In genomic region chr6:90715245-90715905, GRCm38 (mm10) we compare ENCODE assay signal across 8 mouse cellular contexts.
DNase-seq lines count a peak whose midpoint lies in the region; ATAC-seq and TF ChIP-seq lines count a peak whose summit lies in the region.

No protein-coding gene starts in this region.

- peak overlapping the region; percentile 73 for H3K4me2 ChIP-seq in lung, embryonic 14.5 days
- H3K4me2 ChIP-seq in embryonic facial prominence, embryonic 15.5 days (replicated peaks) = peak overlapping the region; percentile 72
- H3K4me2 ChIP-seq in intestine, embryonic 15.5 days (replicated peaks) = peak overlapping the region; percentile 85
- peak overlapping the region; percentile 94 for H3K4me2 ChIP-seq in neural tube, embryonic 12.5 days (replicated peaks)

- H3K4me3 ChIP-seq in lung, embryonic 14.5 days (ENCODE audit: low read depth, low read length) = peak overlapping the region; percentile 79
- peak overlapping the region; percentile 84 for H3K4me3 ChIP-seq in embryonic facial prominence, embryonic 15.5 days (replicated peaks)
- H3K4me3 ChIP-seq in intestine, embryonic 15.5 days (replicated peaks) = peak overlapping the region; percentile 69
- H3K4me3 ChIP-seq in neural tube, embryonic 12.5 days = peak overlapping the region; percentile 69

- H3K4me1 ChIP-seq in lung, embryonic 14.5 days (ENCODE audit: insufficient read depth) = peaks cover 57% of the 10 kb centered on the region
- peaks cover 73% of the 10 kb centered on the region for H3K4me1 ChIP-seq in embryonic facial prominence, embryonic 15.5 days
- H3K4me1 ChIP-seq in intestine, embryonic 15.5 days (replicated peaks) = peaks cover 60% of the 10 kb centered on the region
- H3K4me1 ChIP-seq in neural tube, embryonic 12.5 days = peaks cover 72% of the 10 kb centered on the region

- DNase-seq in lung, embryonic 14.5 days = no peak
- no peak for DNase-seq in lung, postnatal 36 days
- DNase-seq in gastrocnemius, postnatal 25 days = no peak
- DNase-seq in left cerebral cortex, adult 18-20 months (ENCODE audit: low spot score in 2 of 2) = no peak
- DNase-seq in cerebellum, postnatal 25 days = no peak

- no peaks in the 10 kb centered on the region for H3K27me3 ChIP-seq in lung, embryonic 14.5 days (ENCODE audit: insufficient read depth, low read length)
- H3K27me3 ChIP-seq in embryonic facial prominence, embryonic 15.5 days = no peaks in the 10 kb centered on the region
- no peaks in the 10 kb centered on the region for H3K27me3 ChIP-seq in intestine, embryonic 15.5 days (replicated peaks)
- H3K27me3 ChIP-seq in neural tube, embryonic 12.5 days (replicated peaks) = no peaks in the 10 kb centered on the region

- H3K9me3 ChIP-seq in lung, embryonic 14.5 days (ENCODE audit: low read depth, low read length) = no peaks in the 10 kb centered on the region
- H3K9me3 ChIP-seq in embryonic facial prominence, embryonic 15.5 days (replicated peaks) = no peaks in the 10 kb centered on the region
- no peaks in the 10 kb centered on the region for H3K9me3 ChIP-seq in intestine, embryonic 15.5 days
- no peaks in the 10 kb centered on the region for H3K9me3 ChIP-seq in neural tube, embryonic 12.5 days

- no peaks in the 10 kb centered on the region for H3K36me3 ChIP-seq in lung, embryonic 14.5 days (ENCODE audit: insufficient read depth)
- peaks cover 4% of the 10 kb centered on the region; the same call in 1 of the 2 replicates for H3K36me3 ChIP-seq in embryonic facial prominence, embryonic 15.5 days
- H3K36me3 ChIP-seq in intestine, embryonic 15.5 days = no peaks in the 10 kb centered on the region
- H3K36me3 ChIP-seq in neural tube, embryonic 12.5 days = no peaks in the 10 kb centered on the region

- H3K9ac ChIP-seq in lung, embryonic 14.5 days = peak overlapping the region; percentile 82
- peak overlapping the region; percentile 64 for H3K9ac ChIP-seq in embryonic facial prominence, embryonic 15.5 days
- peak overlapping the region; percentile 74 for H3K9ac ChIP-seq in intestine, embryonic 15.5 days
- peak overlapping the region; percentile 79 for H3K9ac ChIP-seq in neural tube, embryonic 12.5 days

- ATAC-seq in lung, embryonic 14.5 days (ENCODE audit: insufficient read depth) = no peak
- no peak for ATAC-seq in embryonic facial prominence, embryonic 15.5 days (ENCODE audit: insufficient number of reproducible peaks, low FRiP score, low TSS enrichment, low read depth)
- ATAC-seq in intestine, embryonic 15.5 days = no peak
- peak; percentile 31; the same call in 1 of the 2 replicates for ATAC-seq in neural tube, embryonic 12.5 days (ENCODE audit: low FRiP score, low read depth)

- 35% methylated on average over 4 of the region's 4 CpGs for WGBS in lung, embryonic 14.5 days
- WGBS in embryonic facial prominence, embryonic 15.5 days = 22% methylated on average over 4 of the region's 4 CpGs
- WGBS in intestine, embryonic 15.5 days = 30% methylated on average over 4 of the region's 4 CpGs
- 56% methylated on average over 4 of the region's 4 CpGs for WGBS in neural tube, embryonic 12.5 days

- TF ChIP-seq CTCF in lung, embryonic 14.5 days (IDR thresholded peaks at IDR 0.05; ENCODE audit: low read depth) = no peak

- H3K27ac ChIP-seq in lung, embryonic 14.5 days (ENCODE audit: low read depth) = peak overlapping the region; percentile 83
- H3K27ac ChIP-seq in embryonic facial prominence, embryonic 15.5 days (replicated peaks) = peak overlapping the region; percentile 92
- peak overlapping the region; percentile 83 for H3K27ac ChIP-seq in intestine, embryonic 15.5 days
- 0 out of 2 replicates have a peak overlapping the region, but pooled peaks have one; percentile 16 for H3K27ac ChIP-seq in neural tube, embryonic 12.5 days

Comparison
In these comparisons a context has a peak if more than half of its experiments do, and no peak if none do; other contexts are left out.
1. H3K27ac ChIP-seq: peak in every context shown above with its lines; median percentile 92 in embryonic facial prominence, embryonic 15.5 days; 83 in lung, embryonic 14.5 days; 83 in intestine, embryonic 15.5 days; 16 in neural tube, embryonic 12.5 days.